Mouse (Mus musculus) frontal cortex, adult (tissue): ENCODE measurements around the gene Ndc1.
"Not testable (repeated sequence)": the region's sequence is repeated elsewhere in the genome, so short reads cannot be mapped to it uniquely, and the experiment has no call there.

Source experiments
- ATAC-seq: cut with Nextera tagmentation; 2 replicates; pipeline ENCODE4 v1.9.2; 2017; ENCODE audit warnings: mild to moderate bottlenecking, moderate library complexity, mixed read lengths; ENCODE audit not compliant: low TSS enrichment

The Ndc1 gene

DNA sequence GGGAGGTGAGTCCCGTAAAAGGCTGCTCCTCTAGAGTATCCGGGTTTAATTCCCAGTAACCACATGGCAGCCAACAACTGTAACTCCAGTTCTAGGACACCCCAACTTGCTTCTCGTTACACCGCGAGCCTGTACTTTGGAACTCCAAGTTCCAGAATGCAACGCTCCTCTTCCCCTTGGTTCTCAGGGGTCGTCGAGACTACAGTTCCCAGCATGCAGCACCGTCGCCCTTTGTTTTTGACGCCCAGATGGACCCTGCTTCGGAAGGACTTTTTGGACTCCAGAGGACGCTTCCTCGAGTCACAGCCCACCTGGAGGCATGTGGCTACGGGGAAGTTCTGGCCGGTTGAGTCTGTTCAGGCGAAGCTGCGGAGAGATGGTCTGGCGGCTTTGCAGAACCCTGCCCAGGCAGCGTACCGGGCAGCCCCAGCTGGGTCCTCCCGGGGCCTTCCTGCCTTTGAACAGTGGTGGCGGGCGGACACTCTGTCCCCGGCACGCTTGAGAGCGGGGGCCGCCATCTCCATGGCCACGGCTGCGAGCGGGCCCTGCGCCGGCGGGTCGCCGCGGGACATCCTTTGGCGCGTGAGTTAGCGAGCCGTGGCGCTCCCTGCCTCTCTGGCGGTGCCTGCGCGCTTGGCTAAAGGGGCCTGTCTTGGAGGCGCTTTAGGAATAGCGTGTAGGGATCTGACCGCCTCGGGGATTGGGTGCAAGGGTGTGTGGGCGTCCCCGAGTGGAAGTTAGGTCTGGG, at the start of gene Ndc1:
Gene Ndc1 (plus strand): TSS at position 218 of the 748 bp plus-strand sequence.
- ATAC-seq, result peak; percentile 98

DNA sequence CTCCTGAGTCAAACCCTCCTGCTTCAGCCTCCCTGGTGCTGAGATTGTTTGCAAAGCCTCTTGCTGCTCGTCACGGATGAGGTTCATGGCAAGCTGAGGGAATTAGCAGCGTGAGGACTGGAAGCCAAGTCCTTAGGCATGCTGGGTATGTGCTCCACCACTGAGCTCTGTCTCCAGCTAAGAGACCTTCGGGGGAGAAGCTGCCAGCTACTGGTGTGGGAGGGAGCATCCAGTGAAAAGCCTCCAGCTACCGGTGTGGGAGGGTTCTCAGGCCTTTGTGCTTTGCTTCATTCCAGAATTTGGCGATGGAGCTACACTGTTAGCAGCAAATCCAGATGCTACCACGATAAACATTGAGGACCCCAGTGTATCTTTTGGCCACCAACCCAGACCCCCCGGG, 48.9 kb upstream of the Ndc1 start:
- ATAC-seq, result no peak

DNA sequence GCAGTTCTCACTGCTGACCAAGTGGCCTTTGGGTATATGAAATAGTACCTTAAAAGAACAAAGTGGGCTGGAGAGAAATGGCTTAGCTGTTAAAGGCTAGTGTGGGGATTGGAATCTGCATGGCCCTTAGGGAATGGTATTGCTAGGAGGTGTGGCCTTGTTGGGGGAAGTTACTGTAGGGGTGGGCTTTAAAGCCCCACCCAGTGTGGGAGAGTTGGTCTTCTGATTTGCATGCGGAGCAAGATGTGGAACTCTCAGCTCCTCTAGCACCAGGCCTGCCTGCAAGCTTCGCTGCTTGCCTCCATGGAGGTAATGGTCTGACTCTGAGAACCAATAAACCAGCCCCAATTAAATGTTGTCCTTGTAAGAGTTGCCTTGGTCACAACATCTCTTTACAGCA, 46.5 kb upstream of the Ndc1 start:
- no peak for ATAC-seq

GRCm38 (mm10) chr4:107323113-107323512, 44.5 kb upstream of the Ndc1 start:
- no peak for ATAC-seq

- ATAC-seq, result no peak
Observed at GRCm38 (mm10) chr4:107328530-107328929, 39.1 kb upstream of the Ndc1 start.

GRCm38 (mm10) chr4:107333514-107333913, 34.1 kb upstream of the Ndc1 start:
- no peak for ATAC-seq

- no peak for ATAC-seq
Observed at GRCm38 (mm10) chr4:107336356-107336755, 31.2 kb upstream of the Ndc1 start.

DNA sequence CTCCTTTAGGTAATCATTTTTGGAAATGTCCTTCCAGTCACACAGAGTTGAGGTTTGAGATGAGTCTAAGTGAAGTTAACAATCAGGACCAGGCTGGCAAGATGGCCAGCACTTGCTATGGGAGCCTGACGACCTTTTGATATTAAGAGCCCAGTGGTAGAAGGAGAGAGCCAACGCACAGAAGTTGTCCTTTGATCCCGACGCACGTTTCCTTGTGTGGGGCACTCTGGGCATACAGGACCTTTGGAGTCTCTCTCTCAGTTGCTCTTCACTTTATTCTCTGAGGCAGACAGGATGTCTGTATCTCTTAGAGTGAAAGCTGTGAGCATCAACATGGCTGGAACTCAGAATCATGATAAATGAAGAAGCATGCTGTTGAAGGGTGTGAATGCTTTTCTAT, 30.1 kb upstream of the Ndc1 start:
- ATAC-seq, result no peak

DNA sequence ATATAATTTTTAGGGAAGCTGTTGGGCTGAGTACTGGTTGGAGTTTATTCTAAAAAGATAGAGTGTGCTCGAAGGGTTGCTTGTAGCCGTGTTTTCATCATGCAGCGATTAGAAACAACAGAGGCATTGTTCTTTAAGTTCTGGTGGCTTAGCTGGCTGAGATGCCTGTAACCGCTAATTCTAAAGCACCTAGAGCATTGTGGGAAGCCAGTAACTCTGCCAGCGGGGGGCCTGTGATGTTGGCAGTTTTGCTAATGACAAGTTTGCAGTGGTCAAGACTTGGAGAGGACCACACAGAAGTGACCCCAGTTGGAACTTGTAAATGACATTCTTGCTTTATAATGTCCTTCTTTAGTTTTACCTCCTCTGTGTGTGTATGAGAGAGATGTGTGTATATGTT, 26.2 kb upstream of the Ndc1 start:
- no peak for ATAC-seq

GRCm38 (mm10) chr4:107344612-107345011, 23.0 kb upstream of the Ndc1 start:
- ATAC-seq, result peak; percentile 69

GRCm38 (mm10) chr4:107347221-107347620, 20.4 kb upstream of the Ndc1 start:
- ATAC-seq, result no peak

DNA sequence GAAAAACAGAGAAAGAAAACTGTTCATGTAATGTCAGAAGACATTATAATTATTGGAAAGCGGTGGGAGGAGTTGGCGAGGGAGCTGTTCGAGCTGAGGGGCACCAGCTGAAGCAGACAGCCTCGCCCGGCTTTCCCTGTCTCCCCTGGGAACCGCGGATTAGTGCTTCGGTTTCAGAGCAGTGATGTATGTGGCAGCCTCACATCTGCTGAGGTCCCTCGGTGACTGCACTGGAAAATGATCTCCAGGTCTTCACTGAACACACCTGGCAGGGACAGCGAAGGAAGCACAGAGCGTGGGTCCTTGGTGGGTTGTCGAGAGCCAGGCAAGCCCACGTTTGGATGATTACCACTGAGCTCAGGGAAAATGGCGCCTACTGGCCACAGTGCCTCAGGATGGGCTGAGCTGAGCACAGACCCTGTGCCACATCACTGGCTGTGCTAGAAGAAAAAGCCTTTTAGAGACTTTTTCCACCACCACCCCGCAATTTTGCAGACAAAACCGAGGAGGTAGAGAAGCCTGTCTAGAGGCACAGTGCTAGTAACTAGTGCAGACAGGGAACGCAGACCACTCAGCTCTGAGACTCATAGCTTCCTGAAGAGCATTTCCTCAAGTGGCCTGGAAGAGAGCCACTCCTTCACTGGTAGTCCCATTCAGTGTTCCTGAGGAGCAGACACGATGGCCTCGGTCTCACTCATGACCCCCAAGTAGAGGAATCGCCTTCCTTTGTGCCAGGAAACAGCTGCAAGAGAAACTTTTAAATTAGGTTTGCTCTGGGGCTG, 18.9 kb upstream of the Ndc1 start:
- no peak for ATAC-seq

- ATAC-seq, result peak; percentile 48; the same call in 1 of the 2 replicates
Observed at GRCm38 (mm10) chr4:107349311-107350008, 18.1 kb upstream of the Ndc1 start.

GRCm38 (mm10) chr4:107351368-107351767, 16.2 kb upstream of the Ndc1 start:
- ATAC-seq, result no peak

GRCm38 (mm10) chr4:107353612-107354011, 14.0 kb upstream of the Ndc1 start:
- ATAC-seq, result no peak

DNA sequence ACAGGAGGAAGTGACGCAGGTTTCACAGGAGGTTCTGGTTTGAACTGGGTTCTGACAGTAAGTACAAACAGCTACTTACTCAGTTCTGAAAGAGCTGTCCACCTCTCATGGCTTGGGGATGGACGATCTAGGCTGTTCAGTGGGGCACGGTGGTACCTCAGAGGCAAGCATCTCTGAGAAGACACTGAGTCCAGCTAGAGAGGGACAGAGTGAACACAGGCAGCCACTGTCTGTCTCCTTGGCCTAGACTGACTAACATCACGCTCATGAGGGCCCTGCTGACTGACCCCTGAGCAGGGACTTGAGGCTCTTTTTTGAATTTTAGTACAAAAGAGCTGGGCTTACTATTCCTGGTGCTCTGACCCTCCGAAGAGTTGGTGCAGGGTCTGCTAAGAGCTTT, 13.5 kb upstream of the Ndc1 start:
- no peak for ATAC-seq

GRCm38 (mm10) chr4:107354543-107354942, 13.0 kb upstream of the Ndc1 start:
- no peak for ATAC-seq

- ATAC-seq, result not testable (repeated sequence)
Observed at GRCm38 (mm10) chr4:107357172-107357571, 10.4 kb upstream of the Ndc1 start.

- ATAC-seq, result peak; percentile 23; the same call in 1 of the 2 replicates
Observed at GRCm38 (mm10) chr4:107358460-107358859, 9.1 kb upstream of the Ndc1 start.

GRCm38 (mm10) chr4:107360457-107361145, 7.0 kb upstream of the Ndc1 start:
- no peak for ATAC-seq

- ATAC-seq, result no peak
Observed at GRCm38 (mm10) chr4:107362755-107363154, 4.8 kb upstream of the Ndc1 start.

GRCm38 (mm10) chr4:107363573-107363972, 4.0 kb upstream of the Ndc1 start:
- no peak for ATAC-seq
